Mouse (Mus musculus) spleen, postnatal 4 days (tissue): ENCODE data around the gene Irs1.

Experiments used
- DNase-seq, 2 experiments: peaks; one replicate each; pipeline ENCODE4 v3.0.0; 2022; ENCODE audit warnings: low spot score in 2 of 2

Irs1 gene

GRCm38 (mm10) chr1:82291151-82291797 lies at the start of gene Irs1:
Irs1 (minus strand) TSS chr1:82291416.
- DNase-seq, result peak; percentile 21 to 69

- DNase-seq, result no peak
Measured at GRCm38 (mm10) chr1:82334506-82334905, 43.3 kb upstream of the Irs1 start.

GRCm38 (mm10) chr1:82329954-82330247 lies 38.7 kb upstream of the Irs1 start:
- no peak for DNase-seq

GRCm38 (mm10) chr1:82329237-82329953 lies 38.2 kb upstream of the Irs1 start:
- no peak for DNase-seq

- no peak for DNase-seq
Measured at GRCm38 (mm10) chr1:82328033-82328775, 37.0 kb upstream of the Irs1 start.

GRCm38 (mm10) chr1:82326120-82326519 lies 34.9 kb upstream of the Irs1 start:
- no peak for DNase-seq

- no peak for DNase-seq
Measured at GRCm38 (mm10) chr1:82324131-82324785, 33.0 kb upstream of the Irs1 start.

- no peak for DNase-seq
Measured at GRCm38 (mm10) chr1:82321441-82321840, 30.2 kb upstream of the Irs1 start.

- DNase-seq, result no peak
Measured at GRCm38 (mm10) chr1:82320864-82321263, 29.6 kb upstream of the Irs1 start.

GRCm38 (mm10) chr1:82320456-82320855 lies 29.2 kb upstream of the Irs1 start:
- no peak for DNase-seq

GRCm38 (mm10) chr1:82316746-82317126 lies 25.5 kb upstream of the Irs1 start:
- peak in 1 of 2 experiments; percentile 43 for DNase-seq

- DNase-seq, result peak; percentile 94 to 98
Measured at GRCm38 (mm10) chr1:82316111-82316745, 25.0 kb upstream of the Irs1 start, which contains the start of gene Rhbdd1. Rhbdd1 (plus strand) TSS chr1:82316452.

- DNase-seq, result no peak
Measured at GRCm38 (mm10) chr1:82304483-82304882, 13.3 kb upstream of the Irs1 start.

GRCm38 (mm10) chr1:82298586-82298985 lies 7.4 kb upstream of the Irs1 start:
- DNase-seq, result no peak

- no peak for DNase-seq
Measured at GRCm38 (mm10) chr1:82294102-82294501, 2.9 kb upstream of the Irs1 start.

GRCm38 (mm10) chr1:82292771-82293170 lies 1.6 kb upstream of the Irs1 start:
- DNase-seq, result peak in 1 of 2 experiments; percentile 58

- DNase-seq, result peak in 1 of 2 experiments; percentile 58
Measured at GRCm38 (mm10) chr1:82291930-82292712, 905 bp upstream of the Irs1 start.

GRCm38 (mm10) chr1:82290723-82291150 lies 479 bp downstream of the Irs1 start:
- peak; percentile 26 to 71 for DNase-seq

- DNase-seq, result peak; percentile 19 to 65
Measured at GRCm38 (mm10) chr1:82289990-82290681, 1.1 kb downstream of the Irs1 start.
